Mouse (Mus musculus) CD4-positive naive resting alpha-beta T cell, adult 57 days (primary cell): ENCODE results near the gene Vav2. TPM values are rescaled to one million over a fixed set of nuclear protein-coding genes. Genes with fewer than 3 reads are reported as not detected.

Experiments
- total RNA-seq: library from RNA; stranded (reverse); gene quantifications from one replicate; pipeline ENCODE4 v1.2.4, GENCODE M21; 2023

Gene Vav2
- 17.8 TPM for total RNA-seq

GRCm38 (mm10) chr2:27426855-27427457 lies at the start of gene Vav2:
Gene Vav2 (minus strand): TSS chr2:27427033.

GRCm38 (mm10) chr2:27441767-27442707 lies 15.2 kb upstream of the Vav2 start, which contains the start of gene Brd3os:
Gene Brd3os (plus strand): TSS chr2:27442324.

GRCm38 (mm10) chr2:27248211-27248610 lies 178.6 kb downstream of the Vav2 start, which contains the start of gene Sardh:
Gene Sardh (minus strand): TSS chr2:27248337.

Other genes with a start within 250 kb of the Vav2 start
- 1.6 TPM for gene Sardh, start 178.7 kb downstream of the Vav2 start, total RNA-seq
- gene Brd3os, start 15.3 kb upstream of the Vav2 start, total RNA-seq: not detected
- 36.6 TPM for gene Brd3, start 80.6 kb upstream of the Vav2 start, total RNA-seq
- 42.1 TPM for gene Wdr5, start 88.1 kb upstream of the Vav2 start, total RNA-seq
- 11.0 TPM for gene Rxra, start 249.4 kb upstream of the Vav2 start, total RNA-seq